19 mouse cellular contexts compared by ENCODE assay signal in the genomic region with DNA sequence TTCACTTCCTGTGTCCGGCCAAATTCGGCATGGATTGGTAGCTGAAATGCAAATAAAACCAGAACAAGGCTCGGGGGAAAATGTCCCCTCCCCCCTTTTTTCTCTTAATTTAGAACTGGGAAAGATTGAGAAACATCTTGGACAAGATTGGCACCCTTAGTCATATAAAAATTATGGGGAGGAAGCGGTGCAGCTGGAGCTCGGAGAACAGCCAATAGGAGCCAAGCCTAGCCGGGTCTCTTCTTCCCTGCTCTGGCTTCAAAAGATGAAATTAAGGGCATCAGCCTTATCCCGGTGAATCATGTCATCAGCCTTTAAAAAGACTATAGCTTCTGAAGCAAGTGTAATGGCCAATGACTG.
"Had no signal": no experiment of that assay in that cellular context is flagged by ENCODE, and none has a peak within 500 bp of the region (broad histone marks: within the 10 kb centered on the region; RNA-seq: fewer than 3 reads in every experiment).

No protein-coding gene starts in this region.

- H3K36me3 ChIP-seq: intestine, embryonic 15.5 days; kidney, embryonic 15.5 days; liver, embryonic 13.5 days; midbrain, embryonic 10.5 days; midbrain, embryonic 13.5 days; stomach, embryonic 15.5 days had no signal

- ATAC-seq: intestine, embryonic 15.5 days; midbrain, embryonic 13.5 days; midbrain, embryonic 16.5 days had no signal

- H3K4me3 ChIP-seq: intestine, embryonic 15.5 days; kidney, embryonic 15.5 days; left cerebral cortex, adult 2 months; liver, embryonic 13.5 days; megakaryocyte, embryonic 14.5 days; midbrain, embryonic 10.5 days; midbrain, embryonic 13.5 days; myocyte; stomach, embryonic 15.5 days had no signal

- H3K9me3 ChIP-seq: intestine, embryonic 15.5 days; kidney, embryonic 15.5 days; liver, embryonic 13.5 days; megakaryocyte, embryonic 14.5 days; midbrain, embryonic 10.5 days; midbrain, embryonic 13.5 days; stomach, embryonic 15.5 days had no signal

- H3K27me3 ChIP-seq: intestine, embryonic 15.5 days; kidney, embryonic 15.5 days; liver, embryonic 13.5 days; midbrain, embryonic 13.5 days; stomach, embryonic 15.5 days had no signal

- H3K4me1 ChIP-seq: intestine, embryonic 15.5 days; midbrain, embryonic 13.5 days; stomach, embryonic 15.5 days had no signal

- DNase-seq: kidney, adult 11 months; kidney, adult 8-10 months; kidney, postnatal 10 days; kidney, postnatal 36 days; layer of hippocampus, postnatal 36 days; liver, embryonic 13.5 days; lung, adult 2 months; lung, postnatal 36 days; thymus, adult 2 months; thymus, postnatal 36 days had no signal

- H3K27ac ChIP-seq: intestine, embryonic 15.5 days; kidney, embryonic 15.5 days; left cerebral cortex, adult 2 months; liver, embryonic 13.5 days; midbrain, embryonic 10.5 days; midbrain, embryonic 13.5 days; stomach, embryonic 15.5 days had no signal

- H3K4me2 ChIP-seq: intestine, embryonic 15.5 days; kidney, embryonic 15.5 days; liver, embryonic 13.5 days; midbrain, embryonic 13.5 days; stomach, embryonic 15.5 days had no signal

- H3K9ac ChIP-seq: intestine, embryonic 15.5 days; kidney, embryonic 15.5 days; liver, embryonic 13.5 days; midbrain, embryonic 13.5 days; stomach, embryonic 15.5 days had no signal
